Mouse (Mus musculus) limb, embryonic 14.5 days (tissue): ENCODE data around the gene Nsmf. TPM values are rescaled to one million over a fixed set of nuclear protein-coding genes. Genes with fewer than 3 reads are reported as not detected.
A peak's percentile ranks its signal among the peaks of the same experiment; 100 is the strongest.

Experiments
- ATAC-seq: fragments of 200-750 bp; cut with Nextera tagmentation; 2 replicates; pipeline ENCODE4 v1.8.0; 2017; ENCODE audit warnings: low read depth, moderate number of reproducible peaks, moderate TSS enrichment; ENCODE audit not compliant: low FRiP score
- DNase-seq: peaks from one replicate; pipeline ENCODE4 v3.0.0-alpha.2; 2015; ENCODE audit warnings: low spot score
- H3K27ac ChIP-seq: fragments of 300-500 bp; sonication (generic); replicated peaks from 2 replicates; pipeline ENCODE4 v1.5.1; 2014; ENCODE audit warnings: low read depth, mild to moderate bottlenecking, low read length, moderate library complexity, mixed read lengths
- H3K27me3 ChIP-seq: fragments of 300-500 bp; sonication (generic); 2 replicates; pipeline ENCODE4 v1.6.1; 2014; ENCODE audit warnings: low read length, mixed read lengths; ENCODE audit not compliant: control insufficient read depth, insufficient read depth
- H3K36me3 ChIP-seq: fragments of 300-500 bp; sonication (generic); 2 replicates; pipeline ENCODE4 v1.6.1; 2014; ENCODE audit warnings: mild to moderate bottlenecking, low read length, moderate library complexity, mixed read lengths; ENCODE audit not compliant: control insufficient read depth, insufficient read depth
- H3K4me1 ChIP-seq: fragments of 300-500 bp; sonication (generic); 2 replicates; pipeline ENCODE4 v1.6.1; 2014; ENCODE audit warnings: antibody characterized with exemption, low read length, mixed read lengths; ENCODE audit not compliant: control insufficient read depth, insufficient read depth
- H3K4me2 ChIP-seq: fragments of 300-500 bp; sonication (generic); replicated peaks from 2 replicates; pipeline ENCODE4 v1.6.1; 2014; ENCODE audit warnings: low read depth, mild to moderate bottlenecking, low read length, moderate library complexity; ENCODE audit not compliant: severe bottlenecking
- H3K4me3 ChIP-seq: fragments of 300-500 bp; sonication (generic); replicated peaks from 2 replicates; pipeline ENCODE4 v1.5.1; 2014; ENCODE audit warnings: low read length
- H3K9ac ChIP-seq: fragments of 300-500 bp; sonication (generic); 2 replicates; pipeline ENCODE4 v1.6.1; 2014; ENCODE audit warnings: mild to moderate bottlenecking, low read depth, low read length, moderate library complexity; ENCODE audit not compliant: severe bottlenecking
- H3K9me3 ChIP-seq: fragments of 300-500 bp; sonication (generic); 2 replicates; pipeline ENCODE4 v1.6.1; 2016; ENCODE audit warnings: low read length; ENCODE audit not compliant: control insufficient read depth
- POLR2A ChIP-seq: fragments of 200-500 bp; IDR thresholded peaks from 2 replicates; pipeline ENCODE4 v1.8.0; 2012; ENCODE audit warnings: inconsistent platforms, mild to moderate bottlenecking, moderate library complexity, borderline replicate concordance; ENCODE audit not compliant: insufficient read depth, insufficient read length; ENCODE audit errors: extremely low read depth
- WGBS: fragments of 180-500 bp; shearing (Covaris S2); extraction: QIAGEN DNeasy Blood & Tissue Kit; methylation state at CpG from one replicate; pipeline ENCODE4 v1.1.7; 2014; 5-methylcytosine and 5-hydroxymethylcytosine counted together
- polyA plus RNA-seq, 2 experiments: library from polyadenylated mRNA; depleted of rRNA in 1 of 2; stranded (reverse) in 1 of 2; unstranded in 1 of 2; fragments of >200 nt; fragmentation: Nextera tagmentation in 1 of 2; extraction: Ambion mirVana in 1 of 2; gene quantifications; 2 replicates each; pipeline versions ENCODE4 v1.2.1 to v1.2.3; 2012 to 2014

Gene Nsmf
- polyA plus RNA-seq (2012; rRNA removed): 143 and 216 TPM in 2 replicates
- 48.6 and 67.7 TPM in 2 replicates for polyA plus RNA-seq (2014; fragmentation: Nextera tagmentation; extraction: Ambion mirVana)

- WGBS: 8% methylated on average over 30 of the region's 47 CpGs
- ATAC-seq (peak; percentile 90), DNase-seq (peak; percentile 84)
- Histone ChIP-seq H3K27ac (no peak within 1 kb of the TSS), H3K9me3 (no peaks in the 10 kb centered on the region), H3K27me3 (no peaks in the 10 kb centered on the region), H3K9ac (peak within 1 kb of the TSS; percentile 79), H3K4me3 (peak within 1 kb of the TSS; percentile 77), H3K4me2 (peak within 1 kb of the TSS; percentile 77), H3K4me1 (peaks cover 9% of the 10 kb centered on the region), H3K36me3 (peaks cover 23% of the 10 kb centered on the region; the same call in 1 of the 2 replicates)
- peak; percentile 65; the same call in 1 of the 2 replicates for TF ChIP-seq POLR2A
These were observed at the start of gene Nsmf for GRCm38 (mm10) chr2:25054221-25055067. Gene Nsmf, plus strand, starts transcription at chr2:25054355.

- H3K9me3 ChIP-seq: no peaks in the 10 kb centered on the region
- no peak overlapping the region for H3K4me2 ChIP-seq
- ATAC-seq (no peak), DNase-seq (no peak)
- H3K4me3 ChIP-seq: no peak overlapping the region
- H3K27me3 ChIP-seq: no peaks in the 10 kb centered on the region
- no peaks in the 10 kb centered on the region for H3K4me1 ChIP-seq
- H3K36me3 ChIP-seq: no peaks in the 10 kb centered on the region
- no peak overlapping the region for H3K27ac ChIP-seq
- no peak for TF ChIP-seq POLR2A
- 91% methylated on average over 1 of the region's 1 CpGs for WGBS
- H3K9ac ChIP-seq: no peak overlapping the region
These were observed 47.4 kb upstream of the Nsmf start for GRCm38 (mm10) chr2:25006767-25007166.

GRCm38 (mm10) chr2:25008250-25008649 lies 45.9 kb upstream of the Nsmf start:
- H3K27me3 ChIP-seq: no peaks in the 10 kb centered on the region
- DNase-seq (no peak), ATAC-seq (no peak)
- no peaks in the 10 kb centered on the region for H3K36me3 ChIP-seq
- H3K9me3 ChIP-seq: no peaks in the 10 kb centered on the region
- H3K27ac ChIP-seq: no peak overlapping the region
- no peak overlapping the region for H3K9ac ChIP-seq
- no peak for TF ChIP-seq POLR2A
- no peak overlapping the region for H3K4me2 ChIP-seq
- H3K4me3 ChIP-seq: no peak overlapping the region
- H3K4me1 ChIP-seq: no peaks in the 10 kb centered on the region

GRCm38 (mm10) chr2:25022678-25023077 lies 31.5 kb upstream of the Nsmf start:
- WGBS: 81% methylated on average over 1 of the region's 1 CpGs
- no peak overlapping the region for H3K4me3 ChIP-seq
- ATAC-seq: no peak

GRCm38 (mm10) chr2:25025109-25025508 lies 29.0 kb upstream of the Nsmf start:
- 85% methylated on average over 1 of the region's 1 CpGs for WGBS
- Histone ChIP-seq H3K36me3 (no peaks in the 10 kb centered on the region), H3K27ac (no peak overlapping the region), H3K9me3 (no peaks in the 10 kb centered on the region), H3K4me1 (no peaks in the 10 kb centered on the region), H3K27me3 (no peaks in the 10 kb centered on the region), H3K4me3 (no peak overlapping the region), H3K4me2 (no peak overlapping the region), H3K9ac (no peak overlapping the region)
- DNase-seq (no peak), ATAC-seq (no peak)
- no peak for TF ChIP-seq POLR2A

More at GRCm38 (mm10) chr2:25022678-25023077, 31.5 kb upstream of the Nsmf start:
- Histone ChIP-seq H3K9ac (no peak overlapping the region), H3K36me3 (no peaks in the 10 kb centered on the region), H3K27ac (no peak overlapping the region), H3K27me3 (no peaks in the 10 kb centered on the region), H3K4me2 (no peak overlapping the region), H3K9me3 (no peaks in the 10 kb centered on the region), H3K4me1 (no peaks in the 10 kb centered on the region)
- no peak for DNase-seq
- no peak for TF ChIP-seq POLR2A
